Mouse (Mus musculus) spleen, postnatal 14 days (tissue): ENCODE results near the gene Pcp4.

Experiments
- DNase-seq, 2 experiments: peaks; one replicate each; pipeline ENCODE4 v3.0.0; 2021 to 2022; ENCODE audit warnings: low spot score in 2 of 2

Pcp4 gene

DNA sequence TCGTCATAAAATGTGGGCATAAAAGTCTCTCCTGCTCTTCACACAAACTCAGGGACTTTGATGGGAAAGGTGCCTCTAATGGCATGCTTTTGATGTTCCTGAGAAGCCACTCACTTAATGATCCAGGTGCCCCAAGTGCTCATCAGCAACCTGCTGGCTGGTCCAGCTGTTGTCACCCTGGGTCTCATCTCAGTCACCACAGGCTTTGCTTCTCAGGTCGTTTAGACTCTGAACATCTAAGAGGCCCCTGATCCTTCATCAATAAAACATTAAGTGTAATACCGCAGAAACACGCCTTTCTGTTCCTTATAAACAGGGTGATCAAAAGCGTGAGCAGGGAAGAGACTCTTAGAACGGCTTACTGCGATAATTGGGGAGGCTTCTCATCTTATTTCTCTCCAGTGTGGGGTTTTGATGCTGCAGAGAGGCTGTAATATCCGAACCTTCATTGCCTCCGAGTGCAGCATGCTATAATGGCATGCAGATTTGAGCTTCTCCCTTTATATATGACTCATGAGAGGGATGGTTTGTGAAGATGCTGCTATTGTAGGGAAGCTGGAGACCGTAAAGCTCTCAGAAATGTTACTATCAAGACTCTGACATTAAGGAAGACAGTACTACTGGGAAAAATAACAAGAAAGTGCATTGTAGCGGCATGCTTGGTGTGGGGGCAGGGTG lies 19.7 kb downstream of the Pcp4 start:
- DNase-seq = no peak

DNA sequence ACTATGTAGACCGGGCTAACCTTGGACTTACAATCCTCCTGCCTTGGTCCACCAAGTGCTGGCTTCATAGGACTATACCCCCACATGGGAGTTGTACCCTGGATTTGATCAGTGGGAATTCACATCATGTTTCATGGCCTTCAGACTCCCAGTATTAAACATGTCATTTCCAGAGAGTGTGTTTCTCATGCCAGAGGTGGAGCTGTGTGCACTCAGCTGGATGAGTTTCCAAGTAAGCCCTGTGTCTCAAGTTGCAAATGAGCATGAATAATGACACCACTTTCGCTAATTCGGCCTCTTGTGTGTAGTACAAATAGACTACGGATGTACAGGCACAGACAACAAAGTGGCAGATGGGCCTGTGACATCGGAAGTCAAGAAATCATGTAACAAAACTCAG lies 20.6 kb downstream of the Pcp4 start:
- no peak for DNase-seq

DNA sequence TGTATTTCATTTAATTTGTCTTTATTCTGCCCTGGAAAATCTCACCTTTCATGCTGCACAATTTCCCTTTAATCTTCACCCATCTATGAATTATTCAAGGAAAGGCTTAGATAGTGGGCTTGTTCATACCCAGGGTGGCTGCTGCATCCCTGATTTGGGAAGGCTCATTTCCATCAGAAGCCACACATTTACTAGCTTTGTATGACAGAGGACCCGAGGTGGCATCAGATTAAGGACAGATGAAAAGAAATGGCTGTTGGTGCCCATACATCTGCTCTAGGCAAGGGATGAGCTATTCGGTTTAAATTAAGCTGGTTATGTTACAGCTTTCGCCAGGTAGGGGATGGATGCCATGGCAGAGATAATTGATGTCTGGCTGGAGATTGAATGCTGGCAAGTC lies 24.1 kb downstream of the Pcp4 start:
- no peak for DNase-seq

DNA sequence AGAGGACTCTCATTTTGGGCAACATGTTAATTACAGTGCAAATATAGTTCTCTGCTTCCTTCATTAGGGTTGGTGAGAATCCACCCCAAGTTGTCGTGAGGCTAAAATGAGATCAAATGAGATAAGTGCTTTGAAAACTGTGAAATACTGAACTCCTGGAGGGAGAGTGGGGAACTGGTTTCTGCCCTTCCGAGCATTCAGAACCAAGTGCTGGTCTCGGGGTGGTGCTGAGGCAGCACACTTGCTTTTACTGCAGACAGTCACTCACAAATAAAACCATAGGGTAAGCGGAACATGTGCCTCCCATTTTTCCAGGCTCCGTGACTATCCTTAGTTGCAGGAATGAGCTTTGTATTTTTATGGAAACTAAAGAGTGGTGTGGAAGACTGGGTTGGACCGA lies 26.7 kb downstream of the Pcp4 start:
- DNase-seq = no peak

DNA sequence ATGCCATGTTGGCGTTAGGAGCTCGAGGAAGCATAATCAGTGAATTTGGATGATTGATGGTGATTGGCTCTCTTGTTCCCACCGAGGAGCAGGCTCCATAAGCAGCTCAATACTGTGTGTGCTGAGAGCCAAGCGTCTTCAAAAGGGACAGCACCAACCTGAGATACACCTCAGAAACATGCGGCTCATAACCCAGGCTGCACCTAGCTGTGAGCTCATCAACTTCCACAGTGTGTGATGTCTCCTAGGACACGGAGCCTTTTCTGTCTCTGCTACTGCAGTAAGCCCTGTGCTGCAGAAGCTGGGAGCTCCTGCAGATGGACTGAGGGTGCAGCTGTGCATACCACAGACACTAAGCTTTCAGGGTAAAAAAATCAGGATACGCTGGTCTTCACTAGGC lies 31.5 kb downstream of the Pcp4 start:
- DNase-seq = no peak

DNA sequence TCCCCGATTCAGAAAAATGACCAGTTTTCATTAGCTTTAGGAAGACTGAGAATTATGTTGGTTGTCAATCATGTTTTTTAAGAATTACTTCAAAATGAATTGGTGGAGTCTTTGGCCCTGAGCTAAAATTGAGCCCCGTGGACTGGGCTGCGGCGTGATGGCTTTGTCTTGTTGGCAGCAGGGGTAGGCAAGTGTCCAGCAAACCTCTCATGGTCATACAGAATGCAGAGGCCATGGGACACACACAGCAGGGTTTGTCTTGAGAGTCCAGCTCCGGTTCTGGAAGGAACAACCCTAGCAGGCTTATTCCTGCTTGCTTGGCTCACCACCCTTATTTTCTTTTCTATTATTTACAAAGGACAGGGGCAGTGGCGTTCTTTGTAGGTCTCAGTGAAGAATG lies 33.8 kb downstream of the Pcp4 start:
- DNase-seq = no peak

DNA sequence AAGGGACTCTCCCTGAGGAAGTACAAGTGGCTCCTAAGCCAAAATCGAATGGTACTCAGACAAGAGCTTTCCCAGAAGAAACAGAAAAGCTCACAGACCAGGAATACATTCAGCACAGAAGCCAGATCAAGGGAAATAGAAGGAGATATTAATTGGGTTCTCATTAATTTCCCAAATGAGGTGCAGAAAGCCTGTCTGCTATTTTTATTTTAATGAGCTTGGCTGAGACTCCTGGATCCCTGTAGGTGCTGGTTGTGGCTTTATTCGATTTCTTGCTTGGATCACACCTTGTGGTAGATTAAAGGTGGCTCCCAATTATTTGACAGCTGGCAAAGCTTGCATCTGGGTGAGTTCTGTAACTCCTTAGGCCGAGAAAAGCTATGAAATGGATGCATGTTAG lies 35.2 kb downstream of the Pcp4 start:
- DNase-seq = no peak

DNA sequence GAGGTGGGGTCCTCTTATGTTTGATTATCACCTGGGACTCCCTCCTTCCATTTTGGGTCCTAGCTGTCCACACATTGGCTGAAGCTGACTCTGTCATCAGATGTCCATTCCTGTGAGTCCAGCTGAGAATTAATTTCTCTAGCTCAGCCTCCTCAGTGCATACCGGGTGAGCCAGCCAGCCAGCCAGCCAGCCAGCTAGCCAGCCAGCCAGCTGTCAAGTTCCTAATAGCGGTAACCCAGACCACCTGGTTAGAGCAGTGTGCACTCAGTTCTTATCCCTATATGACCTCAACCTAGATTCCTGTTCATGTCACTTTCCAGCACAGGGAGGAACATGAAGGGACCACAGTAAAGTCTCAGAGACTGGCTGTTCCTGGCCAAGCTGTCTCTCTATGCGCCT lies 47.1 kb downstream of the Pcp4 start:
- no peak for DNase-seq

DNA sequence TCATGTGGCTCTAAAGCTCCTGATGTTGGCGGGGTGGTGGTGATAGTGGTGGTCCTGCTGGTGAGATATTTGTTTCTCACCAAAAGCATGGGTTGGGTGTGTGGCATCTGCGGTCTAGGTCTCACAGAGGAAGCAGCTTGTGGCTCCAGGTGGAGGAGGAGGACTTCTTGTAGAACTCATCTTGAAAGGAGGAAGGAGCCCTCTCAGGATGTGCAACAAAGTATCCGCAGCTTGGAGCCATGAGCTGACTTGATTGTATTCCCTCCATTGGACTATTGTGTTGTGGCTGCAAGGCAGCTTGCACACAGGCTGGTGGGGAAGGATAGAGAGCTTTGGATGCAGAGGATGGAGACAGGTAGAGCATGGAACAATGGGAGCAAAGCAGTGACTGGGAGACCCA lies 60.1 kb downstream of the Pcp4 start:
- no peak for DNase-seq

DNA sequence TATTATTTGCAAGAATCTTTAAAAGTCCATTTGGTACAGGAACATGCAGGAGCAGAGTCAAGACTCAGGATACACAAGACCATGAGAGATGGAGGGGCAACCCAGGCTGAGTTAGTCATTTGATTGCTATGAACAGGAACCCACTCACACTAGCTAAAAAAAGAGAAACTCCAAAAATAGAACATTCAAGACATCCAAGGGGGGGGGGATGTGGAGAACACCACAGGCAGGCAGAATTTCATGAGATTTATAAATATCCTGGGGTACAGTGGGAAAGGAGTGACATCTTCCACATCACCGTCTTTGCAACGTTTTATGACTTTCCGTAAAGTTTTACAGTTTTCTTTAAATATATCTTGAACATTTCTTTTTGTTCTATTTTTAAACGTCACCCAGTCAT lies 61.1 kb downstream of the Pcp4 start:
- DNase-seq = no peak

DNA sequence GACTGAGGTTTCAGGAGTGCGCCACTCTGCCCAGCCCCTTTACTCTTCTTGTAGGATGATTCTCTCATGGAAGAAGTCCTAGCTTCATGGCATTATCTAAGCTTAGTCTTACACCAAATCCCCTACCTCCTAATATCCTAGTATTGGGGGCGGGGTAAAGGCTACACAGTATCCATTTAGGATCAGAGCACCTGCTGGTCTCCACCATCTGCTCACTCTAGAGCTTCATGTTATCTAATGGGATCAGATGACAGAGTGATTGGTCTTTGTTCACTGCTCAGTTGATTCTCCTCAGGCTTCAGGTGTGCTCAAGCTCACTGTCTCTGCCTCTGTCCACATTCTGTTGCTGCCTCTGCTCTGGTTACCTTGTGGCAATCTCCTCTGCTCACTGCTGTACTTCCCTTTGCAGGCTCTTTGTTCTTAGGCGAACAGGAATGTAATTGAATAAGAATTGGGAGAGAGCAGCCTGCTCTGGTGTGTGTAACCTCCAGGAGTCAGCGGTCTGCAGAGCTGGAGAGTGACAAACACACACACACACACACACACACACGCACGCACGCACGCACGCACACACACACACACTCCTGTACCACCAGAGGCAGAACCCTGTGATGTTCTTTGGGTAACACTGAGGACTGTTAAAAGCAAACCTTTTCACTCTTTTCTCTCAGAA lies 62.6 kb downstream of the Pcp4 start:
- no peak for DNase-seq

DNA sequence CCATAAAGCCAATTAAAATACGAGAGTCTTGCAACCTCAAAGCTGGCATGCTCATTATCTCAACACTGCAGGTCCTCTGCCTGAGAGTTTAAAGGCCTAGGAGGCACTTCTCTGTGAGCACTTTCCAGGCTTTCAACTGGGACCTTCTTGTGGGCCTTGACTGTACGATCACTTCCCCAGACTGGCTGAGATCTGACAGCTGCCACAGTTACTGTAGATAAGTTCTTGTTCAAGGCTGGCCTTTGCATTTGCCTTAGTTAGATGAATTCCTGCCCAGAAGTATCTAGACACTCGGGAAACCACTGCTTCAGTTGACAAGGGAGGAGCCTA lies 63.1 kb downstream of the Pcp4 start:
- no peak for DNase-seq

DNA sequence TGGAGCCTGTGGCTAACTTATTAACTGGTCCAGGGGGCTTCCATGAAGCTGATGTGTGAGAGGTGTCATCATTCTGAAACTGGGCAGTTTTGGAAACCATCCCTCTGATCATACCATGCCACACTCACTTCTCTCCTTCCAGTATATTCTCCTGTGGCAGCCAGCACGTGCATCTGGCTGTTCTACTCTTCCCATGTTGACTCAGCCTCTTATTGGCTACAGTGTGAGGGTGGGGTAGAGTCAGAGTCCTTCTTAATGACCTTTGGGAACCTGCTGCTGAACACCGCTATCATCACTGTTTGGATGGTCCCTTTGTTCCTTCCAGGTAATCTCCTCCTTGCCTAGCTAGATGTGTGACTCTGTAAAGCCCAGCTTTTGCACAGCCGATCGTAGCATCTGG lies 63.6 kb downstream of the Pcp4 start:
- no peak for DNase-seq

DNA sequence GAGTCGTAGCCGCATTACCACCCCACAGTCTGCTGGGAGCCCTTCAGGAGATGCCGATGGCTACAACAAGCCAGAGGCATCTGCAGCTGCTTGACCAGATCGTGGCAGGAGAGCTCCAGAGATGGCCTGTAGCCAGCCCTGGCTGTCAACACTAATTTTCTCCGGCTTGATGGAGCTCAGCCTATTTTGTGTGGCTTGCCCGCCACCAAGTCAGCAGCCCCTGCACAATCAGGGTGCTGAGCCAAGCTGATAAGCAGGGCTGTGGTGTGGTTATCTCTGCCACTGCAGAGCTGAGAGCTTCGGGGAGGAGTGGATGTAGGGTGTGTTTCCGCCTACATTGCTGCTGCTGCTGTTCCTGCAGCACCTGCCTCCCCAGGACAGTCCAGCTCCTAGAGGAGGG lies 66.3 kb downstream of the Pcp4 start:
- no peak for DNase-seq

DNA sequence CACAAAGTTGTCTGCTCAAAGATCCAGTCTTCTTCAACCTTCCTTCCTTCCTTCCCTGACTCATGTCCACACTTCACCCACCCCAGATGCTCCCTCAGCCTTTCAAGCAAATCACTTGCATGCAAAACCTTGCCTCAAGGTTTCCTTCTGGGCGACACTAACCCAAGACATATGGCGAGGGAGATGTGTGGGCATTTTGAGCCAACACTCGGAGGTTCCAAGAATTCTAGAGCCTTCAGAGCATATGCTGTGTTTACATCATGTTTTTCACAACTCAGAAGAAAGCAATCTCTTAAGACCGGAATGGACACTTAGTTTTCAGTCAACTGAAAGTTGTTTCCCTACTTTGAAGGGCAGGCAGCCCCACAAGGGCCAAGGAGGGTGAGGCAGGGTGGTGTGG lies 67.9 kb downstream of the Pcp4 start:
- no peak for DNase-seq

DNA sequence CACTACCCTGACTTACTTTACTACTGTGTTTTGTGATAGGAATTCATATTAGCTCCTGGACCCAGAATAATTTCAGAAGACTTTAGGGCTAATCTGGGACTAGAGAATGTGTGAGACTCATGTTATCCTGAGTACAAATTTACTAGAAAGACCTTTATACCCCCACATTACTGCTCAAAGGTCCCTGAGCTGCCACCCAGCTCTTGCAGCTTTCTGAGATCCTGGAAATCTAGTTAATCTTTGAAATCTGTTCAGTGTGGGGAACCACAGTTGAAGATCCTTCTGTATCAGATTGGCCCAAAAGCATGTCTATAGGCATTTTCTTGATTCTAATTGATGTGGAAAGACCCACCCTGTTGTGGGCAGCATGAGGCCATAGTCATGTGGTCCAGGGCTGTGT lies 69.0 kb downstream of the Pcp4 start:
- DNase-seq = no peak

DNA sequence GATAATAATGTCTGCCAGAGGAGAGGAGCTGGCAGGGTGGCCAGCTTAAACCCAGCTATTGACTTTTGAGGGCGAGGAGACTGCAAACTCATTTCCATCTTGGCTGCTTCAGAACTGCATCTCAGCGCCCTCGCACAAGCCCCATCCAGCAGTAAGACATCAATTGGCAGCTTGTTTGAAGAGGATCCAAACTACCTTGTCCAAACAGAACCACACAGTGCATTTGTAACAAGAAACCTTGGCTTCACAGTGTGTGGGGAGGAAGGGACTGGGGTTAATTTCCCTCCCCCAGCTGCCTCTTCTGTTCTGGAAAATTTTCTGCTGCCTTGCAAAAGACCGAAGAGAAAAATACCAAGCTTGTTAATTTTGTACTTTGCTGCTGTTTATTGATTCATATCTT lies 71.7 kb downstream of the Pcp4 start:
- DNase-seq = no peak

DNA sequence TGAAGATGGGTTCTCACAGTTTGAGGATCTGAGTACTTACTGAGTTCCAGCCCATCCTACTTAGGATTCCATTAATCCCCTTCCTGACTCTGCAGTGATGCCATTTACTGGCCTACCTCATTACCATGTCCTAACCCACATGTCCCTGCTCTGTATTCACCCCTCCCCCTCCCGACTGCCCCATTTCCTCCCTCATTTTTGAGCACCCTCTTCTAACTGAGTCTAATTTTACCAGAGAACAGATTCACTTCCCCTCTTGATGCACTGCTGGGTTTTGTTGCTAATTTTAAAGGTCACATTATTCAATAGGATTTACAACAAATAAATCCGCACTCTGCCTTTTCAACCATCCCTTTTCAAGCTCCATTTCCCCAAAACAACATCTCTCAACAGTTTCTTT lies 73.7 kb downstream of the Pcp4 start:
- DNase-seq = peak; percentile 25 to 57

DNA sequence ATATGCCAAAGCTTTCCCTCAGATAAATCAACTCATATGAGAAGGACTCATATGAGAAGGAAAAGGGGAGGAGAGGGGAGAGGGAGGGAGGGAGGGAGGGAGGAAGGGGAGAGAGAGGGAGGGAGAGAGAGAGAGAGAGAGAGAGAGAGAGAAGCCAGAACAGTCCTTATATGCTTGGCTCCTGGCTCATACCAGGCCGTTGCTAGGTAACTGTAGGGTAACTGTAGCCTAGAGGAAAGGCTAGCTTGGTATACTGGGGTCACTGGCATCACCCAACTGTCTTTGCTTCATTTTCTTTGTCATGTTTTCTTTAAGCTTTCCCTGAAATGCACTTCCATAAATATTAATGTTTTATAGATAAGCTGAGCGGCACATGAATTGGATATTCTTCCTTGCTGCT lies 85.3 kb downstream of the Pcp4 start:
- DNase-seq = no peak

DNA sequence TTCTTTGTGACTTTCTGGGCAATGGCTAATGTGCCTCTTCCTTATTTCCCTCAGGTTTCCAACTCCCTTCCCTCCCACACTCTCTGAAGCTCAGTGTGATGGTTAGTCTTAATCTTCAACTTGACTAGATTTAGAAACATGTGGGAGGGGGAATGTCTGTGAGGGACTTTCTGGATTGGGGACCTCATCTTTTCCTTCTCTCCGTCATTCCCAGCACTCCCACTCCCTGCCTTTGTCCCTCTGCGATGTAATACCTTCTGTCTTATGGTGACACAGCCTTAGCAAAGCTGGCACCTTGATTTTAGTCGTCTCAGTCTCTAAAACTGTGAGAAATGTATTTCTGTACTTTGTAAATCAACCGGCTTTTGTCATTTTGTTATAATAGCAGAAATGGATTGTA lies 88.0 kb downstream of the Pcp4 start:
- DNase-seq = no peak

DNA sequence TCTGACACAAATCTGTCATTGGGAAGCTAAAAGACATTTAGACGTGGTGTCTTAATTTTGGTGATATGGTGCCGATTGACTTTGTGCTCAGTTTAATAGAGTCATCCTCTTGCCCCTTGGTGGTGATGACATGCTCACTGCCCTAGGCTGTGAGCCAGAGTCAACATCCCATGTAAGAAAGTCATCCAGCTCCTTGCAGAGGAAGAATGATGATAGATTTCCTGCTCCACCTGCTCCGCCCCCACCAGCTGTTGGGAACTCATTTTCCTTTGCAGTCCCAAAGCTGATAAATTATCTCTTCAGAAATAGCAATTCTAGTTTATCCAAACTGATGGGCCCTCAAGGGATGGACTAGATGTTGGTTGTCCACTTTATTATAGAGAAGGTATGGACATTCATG lies 89.2 kb downstream of the Pcp4 start:
- DNase-seq = no peak

DNA sequence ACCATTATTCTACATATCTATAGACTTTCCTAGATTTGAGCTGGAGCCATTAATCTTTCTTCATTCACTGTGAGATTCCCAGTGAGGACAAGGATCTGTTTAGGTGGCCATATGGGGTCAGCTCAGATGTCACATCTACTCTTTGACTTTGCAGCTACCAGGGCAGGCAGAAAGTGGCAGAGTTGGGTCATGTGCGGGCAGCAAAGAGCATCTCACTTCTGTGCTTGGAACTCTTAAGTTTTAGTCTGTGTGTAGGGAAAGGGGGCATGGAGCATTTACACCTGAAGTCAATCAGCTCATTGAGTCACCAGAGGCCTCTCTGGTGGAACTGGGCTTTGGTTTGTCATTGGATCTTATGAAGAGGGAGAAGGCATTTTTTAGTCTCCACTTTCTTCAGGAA lies 90.9 kb downstream of the Pcp4 start:
- DNase-seq = no peak

DNA sequence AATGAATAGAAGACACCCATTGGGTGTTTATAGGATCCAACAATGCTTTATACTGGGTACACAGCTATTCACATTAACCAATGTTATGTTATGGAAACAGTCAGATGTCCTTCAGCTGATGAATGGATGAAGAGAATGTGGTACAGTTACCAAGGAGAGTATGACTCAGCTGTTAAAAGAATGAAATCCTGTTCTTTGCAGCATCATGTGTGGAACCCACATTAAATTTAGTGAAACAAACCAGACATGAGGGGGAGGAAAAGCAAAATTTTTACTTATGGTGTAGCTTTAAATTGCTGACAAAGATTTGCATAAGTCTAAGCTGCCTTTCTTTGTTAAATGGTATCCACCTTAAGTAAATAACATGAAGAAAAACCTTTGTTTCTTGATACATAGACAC lies 92.4 kb downstream of the Pcp4 start:
- no peak for DNase-seq
